Mouse (Mus musculus) small intestine, adult 2 months (tissue): ENCODE results near the gene Fam185a. TPM values are rescaled to one million over a fixed set of nuclear protein-coding genes. Genes with fewer than 3 reads are reported as not detected.

Source experiments
- H3K27ac ChIP-seq: fragments of 200-500 bp; 2 replicates; pipeline ENCODE4 v1.5.1; 2012; ENCODE audit warnings: low read depth, low read length, control low read depth, inconsistent platforms; ENCODE audit not compliant: insufficient read depth
- H3K27me3 ChIP-seq: fragments of 200-500 bp; 2 replicates; pipeline ENCODE4 v1.6.1; 2012; ENCODE audit warnings: mild to moderate bottlenecking, moderate library complexity, low read length, inconsistent platforms; ENCODE audit not compliant: control insufficient read depth, insufficient read depth
- H3K36me3 ChIP-seq: fragments of 200-500 bp; 2 replicates; pipeline ENCODE4 v1.6.1; 2012; ENCODE audit warnings: mild to moderate bottlenecking, low read length, control low read depth, inconsistent platforms; ENCODE audit not compliant: control insufficient read depth, insufficient read depth
- H3K4me1 ChIP-seq: fragments of 200-500 bp; 2 replicates; pipeline ENCODE4 v1.6.1; 2012; ENCODE audit warnings: low read length, inconsistent platforms, mixed read lengths; ENCODE audit not compliant: control insufficient read depth, insufficient read depth, insufficient read length
- H3K4me3 ChIP-seq: fragments of 200-500 bp; 2 replicates; pipeline ENCODE4 v1.5.1; 2012; ENCODE audit warnings: low read depth, mild to moderate bottlenecking, control low read depth, inconsistent platforms, low read length, moderate library complexity
- CTCF ChIP-seq: fragments of 200-500 bp; IDR thresholded peaks from 2 replicates; pipeline ENCODE4 v1.5.1; 2012; ENCODE audit warnings: low read depth, mild to moderate bottlenecking, control low read depth, inconsistent platforms, low read length, moderate library complexity, mixed read lengths; ENCODE audit not compliant: insufficient replicate concordance, insufficient read length; ENCODE audit errors: extremely low read depth
- POLR2A ChIP-seq: fragments of 200-500 bp; IDR thresholded peaks from 2 replicates; pipeline ENCODE4 v1.6.1; 2012; ENCODE audit warnings: low read depth, mild to moderate bottlenecking, control low read depth, inconsistent platforms, low read length, moderate library complexity
- WGBS: fragments of 180-500 bp; shearing (Covaris S2); methylation state at CpG from one replicate; pipeline ENCODE4 v1.1.7; 2018; 5-methylcytosine and 5-hydroxymethylcytosine counted together
- polyA plus RNA-seq: library from polyadenylated mRNA; depleted of rRNA; stranded (reverse); fragments of >200 nt; gene quantifications from 2 replicates; pipeline ENCODE4 v1.2.3, GENCODE M21; 2012

Gene Fam185a
- polyA plus RNA-seq, 1 experiment, result 2.3 TPM

DNA sequence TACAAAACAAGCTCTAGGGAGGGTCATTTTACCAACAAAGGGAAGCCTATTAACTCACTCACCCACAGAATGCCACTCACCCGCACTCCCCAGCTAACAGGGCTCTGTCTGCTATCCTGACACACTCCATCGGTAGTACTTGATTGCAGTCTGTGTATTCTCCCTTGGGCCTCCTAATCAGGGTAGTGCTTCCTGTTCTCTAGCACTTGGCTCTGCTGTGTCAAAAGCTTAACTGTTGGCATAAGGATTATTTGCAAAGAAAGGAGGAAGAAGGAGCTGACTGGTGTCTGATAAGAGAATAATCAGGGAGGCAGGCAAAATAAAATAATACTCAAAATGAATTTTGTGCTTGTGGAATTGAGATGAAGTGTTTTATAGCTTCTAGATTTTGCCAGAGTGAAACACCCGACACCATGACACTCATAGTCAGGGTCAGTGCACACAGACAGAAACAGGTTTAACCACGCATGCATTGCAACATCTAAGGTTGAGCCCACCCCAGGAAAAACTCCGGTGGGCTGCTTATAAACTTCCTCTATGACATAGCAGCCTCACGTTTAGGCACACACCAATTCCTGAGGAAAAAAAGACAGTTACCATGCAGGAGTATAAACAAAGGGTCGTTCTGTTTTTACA lies 29.4 kb upstream of the Fam185a start:
- no peak for TF ChIP-seq POLR2A
- TF ChIP-seq CTCF, result no peak
- Histone ChIP-seq H3K4me3 (no peak overlapping the region), H3K27me3 (no peaks in the 10 kb centered on the region), H3K4me1 (peaks cover 4% of the 10 kb centered on the region; the same call in 1 of the 2 replicates), H3K27ac (no peak overlapping the region), H3K36me3 (no peaks in the 10 kb centered on the region)
- 18% methylated on average over 7 of the region's 7 CpGs for whole genome bisulfite sequencing

DNA sequence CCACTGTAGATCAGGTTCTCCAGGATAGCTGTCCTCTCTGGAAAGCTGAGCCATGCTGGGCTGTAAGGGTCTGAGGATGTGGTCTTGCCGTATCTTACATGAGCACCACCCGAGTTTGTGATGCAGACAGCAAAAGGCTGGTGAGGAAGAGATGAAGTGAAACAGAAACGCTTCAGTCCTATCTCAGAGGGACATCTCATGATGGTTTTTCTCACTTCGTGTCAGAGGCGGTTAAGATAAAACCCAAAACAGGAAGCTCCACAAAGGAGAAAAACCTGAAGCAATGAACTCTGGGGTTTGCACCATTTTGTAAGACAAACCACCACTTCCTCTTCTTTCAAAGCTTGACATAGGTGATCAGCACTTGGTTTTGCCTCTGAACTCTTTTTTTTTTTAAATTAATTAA lies 13.5 kb upstream of the Fam185a start:
- WGBS, result 72% methylated on average over 5 of the region's 5 CpGs
- Histone ChIP-seq H3K27ac (peak overlapping the region; percentile 95), H3K4me3 (no peak overlapping the region)

DNA sequence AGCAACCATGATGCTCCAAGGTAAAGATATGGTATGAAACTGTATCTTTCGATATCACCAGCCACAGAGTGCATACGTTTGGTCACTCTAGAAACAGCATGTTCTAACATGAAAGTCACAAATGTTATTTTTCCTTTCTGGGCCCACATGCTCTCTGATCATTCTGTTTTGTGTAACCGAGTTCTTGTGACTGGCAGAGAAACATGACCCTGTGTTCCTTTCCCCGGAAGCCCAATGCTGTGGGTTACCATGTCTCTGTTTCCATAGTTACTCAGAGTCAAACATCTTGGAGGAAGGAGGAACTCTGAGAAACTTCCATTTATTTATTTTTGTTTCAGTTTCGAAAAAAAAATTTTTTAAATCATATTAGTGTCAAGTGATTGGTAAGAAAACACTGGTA lies 12.7 kb upstream of the Fam185a start:
- H3K27ac ChIP-seq, result peak overlapping the region; percentile 86
- H3K36me3 ChIP-seq, result no peaks in the 10 kb centered on the region
- no peaks in the 10 kb centered on the region for H3K27me3 ChIP-seq
- H3K4me1 ChIP-seq, result no peaks in the 10 kb centered on the region
- TF ChIP-seq CTCF, result no peak
- no peak for TF ChIP-seq POLR2A
- 70% methylated on average over 5 of the region's 5 CpGs for WGBS
- H3K4me3 ChIP-seq, result no peak overlapping the region

More for the DNA sequence above, 13.5 kb upstream of the Fam185a start:
- Histone ChIP-seq H3K36me3 (no peaks in the 10 kb centered on the region), H3K27me3 (no peaks in the 10 kb centered on the region), H3K4me1 (no peaks in the 10 kb centered on the region)
- TF ChIP-seq CTCF, result no peak
- TF ChIP-seq POLR2A, result no peak

DNA sequence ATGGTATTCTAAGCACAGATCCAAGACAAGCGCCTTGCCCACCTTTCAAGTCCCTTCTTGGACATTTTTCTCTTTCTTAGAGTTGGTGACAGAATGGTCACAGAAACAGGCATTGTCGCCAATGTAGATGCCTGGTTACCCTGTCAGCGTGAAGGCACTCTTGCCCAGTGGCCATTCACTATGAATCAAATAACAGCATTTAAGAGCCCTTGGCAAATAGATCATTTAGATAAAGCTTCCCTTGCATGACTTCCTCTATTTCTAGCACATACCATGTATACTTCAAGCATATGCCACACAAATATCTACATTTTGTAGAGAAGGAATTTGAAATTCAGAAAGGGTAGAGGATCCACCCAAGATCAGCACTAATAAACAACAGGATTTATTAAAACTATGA lies 11.4 kb upstream of the Fam185a start:
- Histone ChIP-seq H3K36me3 (no peaks in the 10 kb centered on the region), H3K27me3 (no peaks in the 10 kb centered on the region)

DNA sequence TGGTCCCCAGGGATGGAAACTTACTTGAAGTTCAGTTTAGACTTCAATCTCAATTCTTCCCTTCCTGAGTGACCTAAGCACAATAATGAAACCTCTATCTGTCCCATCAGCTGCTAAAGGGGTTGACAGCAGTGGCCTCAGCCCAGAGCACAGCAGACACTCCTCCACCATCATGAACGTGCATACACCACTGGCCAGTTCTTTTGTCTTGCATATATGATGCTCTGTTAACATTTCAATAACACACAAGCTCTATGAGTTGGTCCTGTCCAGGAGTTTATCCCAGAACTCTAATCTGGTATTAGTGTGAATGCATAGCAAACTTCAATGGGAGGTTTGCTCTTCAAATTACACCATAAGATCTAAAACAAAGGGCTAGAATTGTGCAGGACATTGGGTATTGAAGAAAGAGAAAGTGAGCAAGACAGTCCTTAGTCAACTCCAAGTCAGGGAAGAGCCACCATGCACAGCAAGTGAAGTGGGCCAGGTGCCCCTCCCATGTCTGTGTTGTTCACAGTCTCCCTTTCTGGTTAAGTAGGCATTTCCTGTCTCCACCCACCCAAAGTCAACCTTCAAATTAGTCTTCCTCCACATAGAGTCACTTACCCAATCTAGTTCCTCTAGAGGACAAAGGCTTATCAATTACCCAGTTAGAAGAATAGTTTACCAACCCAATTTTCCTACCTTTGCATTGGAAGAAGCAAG lies 10.5 kb upstream of the Fam185a start:
- TF ChIP-seq CTCF, result no peak
- no peak for TF ChIP-seq POLR2A
- Histone ChIP-seq H3K27ac (no peak overlapping the region), H3K36me3 (no peaks in the 10 kb centered on the region), H3K4me3 (no peak overlapping the region), H3K4me1 (no peaks in the 10 kb centered on the region), H3K27me3 (no peaks in the 10 kb centered on the region)
- WGBS, result 65% methylated on average over 1 of the region's 1 CpGs

More for the DNA sequence above, 11.4 kb upstream of the Fam185a start:
- H3K4me1 ChIP-seq, result no peaks in the 10 kb centered on the region
- WGBS, result 81% methylated on average over 3 of the region's 3 CpGs
- no peak overlapping the region for H3K4me3 ChIP-seq
- no peak overlapping the region for H3K27ac ChIP-seq
- TF ChIP-seq POLR2A, result no peak
- no peak for TF ChIP-seq CTCF

DNA sequence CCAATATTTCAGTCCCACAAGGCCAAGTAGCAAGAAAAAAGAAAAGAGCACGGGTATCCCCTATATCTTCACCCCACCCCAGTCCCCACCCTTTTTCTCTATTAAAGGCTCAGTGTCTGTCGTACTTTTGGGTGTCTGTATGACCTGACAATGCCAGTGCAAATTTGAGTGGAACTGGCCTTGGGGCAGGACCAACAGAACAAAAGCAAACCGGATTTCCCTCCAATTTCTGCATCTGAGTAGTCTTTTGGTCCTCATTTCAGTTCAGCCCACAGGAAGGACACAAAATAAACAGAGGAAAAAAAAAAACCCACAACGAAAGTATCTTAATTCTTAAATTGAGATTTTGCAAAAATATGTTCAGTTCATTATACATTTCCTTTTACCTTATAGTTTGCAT lies 6.1 kb upstream of the Fam185a start:
- TF ChIP-seq CTCF (no peak), POLR2A (no peak)
- H3K4me3 ChIP-seq, result no peak overlapping the region
- no peak overlapping the region for H3K27ac ChIP-seq
- 51% methylated on average over 4 of the region's 4 CpGs for WGBS
- H3K36me3 ChIP-seq, result no peaks in the 10 kb centered on the region
- no peaks in the 10 kb centered on the region for H3K27me3 ChIP-seq
- H3K4me1 ChIP-seq, result no peaks in the 10 kb centered on the region

DNA sequence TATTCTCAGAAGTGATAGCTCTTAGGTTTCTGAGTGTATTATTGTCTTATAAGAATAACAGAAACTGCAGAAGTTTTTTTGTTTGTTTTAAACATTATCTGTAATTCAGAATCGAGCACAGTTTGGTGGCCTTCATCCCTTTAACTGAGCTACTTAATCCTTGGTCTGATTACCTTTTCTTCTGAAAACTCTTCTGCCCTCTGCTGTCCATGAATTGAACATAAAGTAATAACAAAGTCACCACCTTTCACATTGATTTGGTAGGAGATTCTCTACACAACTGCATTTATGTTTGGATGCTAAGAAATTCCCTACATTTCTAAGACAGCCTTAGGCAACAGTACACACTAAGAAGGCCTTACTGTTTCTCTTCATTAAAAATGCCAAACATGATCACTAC lies 4.1 kb upstream of the Fam185a start:
- no peaks in the 10 kb centered on the region for H3K36me3 ChIP-seq
- WGBS, result 4% methylated on average over 1 of the region's 1 CpGs
- H3K4me1 ChIP-seq, result no peaks in the 10 kb centered on the region
- no peak overlapping the region for H3K27ac ChIP-seq
- H3K4me3 ChIP-seq, result no peak overlapping the region
- no peak for TF ChIP-seq POLR2A
- TF ChIP-seq CTCF, result no peak
- H3K27me3 ChIP-seq, result no peaks in the 10 kb centered on the region

DNA sequence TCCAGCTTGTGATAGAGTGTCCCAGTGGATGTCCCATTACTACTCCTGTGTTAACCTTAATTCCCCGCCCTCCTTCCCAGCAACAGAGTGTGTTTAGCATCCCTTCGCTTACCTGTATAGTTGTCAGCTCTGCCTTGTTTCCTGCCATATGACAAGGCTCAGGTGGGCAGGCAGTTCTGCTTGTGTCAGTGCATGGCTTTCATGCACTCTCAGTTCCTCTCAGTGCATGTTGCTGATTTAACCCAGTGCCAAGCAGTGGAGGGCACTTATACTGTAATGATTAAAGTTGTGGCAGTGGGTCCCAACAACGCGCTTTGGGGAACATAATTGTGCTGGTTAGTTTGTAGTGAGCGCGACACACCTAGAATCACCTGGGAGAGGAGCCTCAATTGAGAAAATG lies 1.9 kb downstream of the Fam185a start:
- Histone ChIP-seq H3K4me3 (no peak overlapping the region), H3K27ac (no peak overlapping the region), H3K4me1 (peaks cover 3% of the 10 kb centered on the region; the same call in 1 of the 2 replicates), H3K27me3 (no peaks in the 10 kb centered on the region), H3K36me3 (no peaks in the 10 kb centered on the region)
- WGBS, result 89% methylated on average over 6 of the region's 6 CpGs
- TF ChIP-seq POLR2A (no peak), CTCF (no peak)
